Mouse (Mus musculus) retina, postnatal 7 days (tissue): ENCODE data around the gene Ptprb.

ENCODE experiments used
- DNase-seq: peaks from one replicate; pipeline ENCODE4 v3.0.0-alpha.2; 2012; ENCODE audit warnings: low read depth, low spot score

Gene Ptprb

DNA sequence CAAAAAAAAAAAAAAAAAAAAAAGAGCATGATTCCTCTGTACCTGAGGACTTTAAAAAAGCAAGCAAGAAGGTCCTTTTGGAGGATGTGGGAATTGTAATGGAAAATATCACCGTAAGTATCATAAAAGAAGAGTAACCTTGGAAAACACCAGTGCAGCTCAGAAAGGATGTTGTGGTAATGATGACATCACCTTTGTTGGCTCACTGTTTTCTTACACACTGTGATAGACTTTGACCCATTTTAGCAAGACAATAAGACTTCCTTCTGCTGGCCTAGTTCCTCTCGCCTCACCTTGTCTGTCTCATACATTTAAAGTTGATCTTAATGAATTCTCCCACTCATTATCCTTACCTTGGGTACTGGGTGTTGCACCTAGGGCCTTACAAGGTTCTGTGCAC, 147.2 kb downstream of the Ptprb start:
- no peak for DNase-seq

- DNase-seq: no peak
Observed at GRCm38 (mm10) chr10:116424921-116425320, 149.6 kb downstream of the Ptprb start.

GRCm38 (mm10) chr10:116426176-116426575, 150.9 kb downstream of the Ptprb start:
- no peak for DNase-seq

GRCm38 (mm10) chr10:116428026-116428780, 152.9 kb downstream of the Ptprb start:
- no peak for DNase-seq

- no peak for DNase-seq
Observed at GRCm38 (mm10) chr10:116432421-116432820, 157.1 kb downstream of the Ptprb start.

DNA sequence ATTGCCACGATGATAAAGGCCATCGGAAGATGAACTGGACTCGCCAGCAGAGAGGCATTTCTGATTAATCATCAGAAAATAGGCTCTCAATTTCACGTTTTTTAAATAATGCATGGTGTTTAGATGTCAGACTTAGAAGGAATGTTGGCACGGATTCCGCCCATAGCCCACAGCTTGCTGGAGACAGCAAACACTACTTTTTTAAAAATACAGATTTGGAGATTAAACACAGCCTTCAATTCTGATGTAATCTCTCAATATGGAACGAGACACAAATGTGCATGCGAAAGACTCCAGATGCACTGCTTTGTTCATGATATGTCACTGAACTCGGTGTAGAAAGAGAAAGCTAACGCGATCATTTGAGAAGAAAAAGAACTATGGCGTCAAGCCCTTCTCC, 160.1 kb downstream of the Ptprb start:
- no peak for DNase-seq
